Mouse (Mus musculus) megakaryocyte, embryonic 14.5 days (primary cell): ENCODE results near the gene Uchl5. TPM values are rescaled to one million over a fixed set of nuclear protein-coding genes. Genes with fewer than 3 reads are reported as not detected.
A peak's percentile ranks its signal among the peaks of the same experiment; 100 is the strongest.

Experiments
- H3K27me3 ChIP-seq: replicated peaks from 2 replicates; pipeline ENCODE3; 2012; ENCODE audit warnings: inconsistent platforms
- H3K36me3 ChIP-seq: replicated peaks from 2 replicates; pipeline ENCODE3; 2012; ENCODE audit warnings: low read length, inconsistent platforms, mixed read lengths
- H3K4me1 ChIP-seq: 2 replicates; pipeline ENCODE4 v1.6.1; 2012; ENCODE audit warnings: inconsistent platforms
- H3K4me3 ChIP-seq: replicated peaks from 2 replicates; pipeline ENCODE3; 2012; ENCODE audit warnings: moderate library complexity, mild to moderate bottlenecking, inconsistent platforms
- H3K9me3 ChIP-seq: 2 replicates; pipeline ENCODE4 v1.6.1; 2012; ENCODE audit warnings: inconsistent platforms
- FLI1 ChIP-seq: IDR thresholded peaks from 2 replicates; pipeline ENCODE4 v1.6.1; 2012; ENCODE audit warnings: low read length, inconsistent platforms, mixed read lengths
- GATA1 ChIP-seq: IDR thresholded peaks from 3 replicates; pipeline ENCODE4 v1.6.1; 2012; ENCODE audit warnings: mixed read lengths, low read length, inconsistent platforms, borderline replicate concordance
- polyA plus RNA-seq: library from polyadenylated mRNA; stranded (reverse); fragments of >175 nt; gene quantifications from 2 replicates; pipeline ENCODE4 v1.2.3, GENCODE M21; 2012; ENCODE audit warnings: low replicate concordance; ENCODE audit not compliant: insufficient read depth

The Uchl5 gene
- polyA plus RNA-seq, 1 experiment, result 79.3 TPM

- Histone ChIP-seq H3K36me3 (peaks cover 58% of the 10 kb centered on the region), H3K9me3 (no peaks in the 10 kb centered on the region), H3K27me3 (no peaks in the 10 kb centered on the region), H3K4me1 (peaks cover 14% of the 10 kb centered on the region), H3K4me3 (no peak overlapping the region)
- TF ChIP-seq GATA1 (no peak), FLI1 (no peak)
These were observed 34.9 kb upstream of the Uchl5 start for GRCm38 (mm10) chr1:143742186-143742585.

DNA sequence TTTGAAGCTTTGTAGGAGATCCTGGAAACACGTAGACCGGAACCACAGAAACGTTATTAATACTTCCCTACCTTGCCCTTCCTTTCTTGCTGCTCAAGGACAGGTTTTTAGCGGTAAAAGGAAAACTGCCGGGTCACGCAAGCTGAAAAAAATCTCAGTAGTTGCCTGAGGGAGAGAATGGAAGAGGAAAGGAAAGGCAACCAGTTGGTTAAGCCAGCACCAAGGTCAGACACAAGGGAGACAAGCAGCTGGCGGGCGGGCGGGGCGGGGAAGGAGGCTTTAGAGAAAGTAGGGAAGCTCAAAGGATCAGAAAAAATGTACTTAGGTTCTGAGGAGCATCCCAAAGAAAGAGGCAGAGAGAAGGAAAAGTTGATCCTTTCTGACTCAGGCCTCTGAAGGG, 31.2 kb upstream of the Uchl5 start:
- Histone ChIP-seq H3K9me3 (no peaks in the 10 kb centered on the region), H3K36me3 (peaks cover 82% of the 10 kb centered on the region), H3K4me3 (no peak overlapping the region), H3K27me3 (no peaks in the 10 kb centered on the region), H3K4me1 (peaks cover 14% of the 10 kb centered on the region)
- TF ChIP-seq FLI1 (no peak), GATA1 (no peak)

DNA sequence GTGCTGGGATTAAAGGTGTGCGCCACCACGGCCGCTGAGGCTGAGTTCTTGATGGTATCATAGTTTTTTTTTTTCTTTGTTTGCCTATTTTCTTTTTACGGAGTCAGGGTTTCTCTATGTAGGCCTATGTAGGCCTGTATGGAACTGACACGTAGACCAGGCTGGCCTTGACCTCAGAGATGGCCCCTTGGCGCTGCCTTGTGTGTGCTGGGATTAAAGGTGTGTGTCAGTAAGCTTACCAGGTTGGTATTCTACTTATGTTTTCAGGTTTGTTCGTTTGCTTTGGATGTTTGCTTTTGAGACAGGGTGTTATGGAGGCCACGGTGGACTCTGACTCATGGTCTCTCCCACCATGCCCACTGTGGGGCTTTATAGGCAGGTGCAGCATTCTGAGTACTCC, 14.9 kb upstream of the Uchl5 start:
- no peaks in the 10 kb centered on the region for H3K9me3 ChIP-seq
- no peaks in the 10 kb centered on the region for H3K27me3 ChIP-seq
- H3K4me3 ChIP-seq, result no peak overlapping the region
- TF ChIP-seq FLI1 (no peak), GATA1 (no peak)
- H3K4me1 ChIP-seq, result peaks cover 18% of the 10 kb centered on the region
- peaks cover 96% of the 10 kb centered on the region for H3K36me3 ChIP-seq

DNA sequence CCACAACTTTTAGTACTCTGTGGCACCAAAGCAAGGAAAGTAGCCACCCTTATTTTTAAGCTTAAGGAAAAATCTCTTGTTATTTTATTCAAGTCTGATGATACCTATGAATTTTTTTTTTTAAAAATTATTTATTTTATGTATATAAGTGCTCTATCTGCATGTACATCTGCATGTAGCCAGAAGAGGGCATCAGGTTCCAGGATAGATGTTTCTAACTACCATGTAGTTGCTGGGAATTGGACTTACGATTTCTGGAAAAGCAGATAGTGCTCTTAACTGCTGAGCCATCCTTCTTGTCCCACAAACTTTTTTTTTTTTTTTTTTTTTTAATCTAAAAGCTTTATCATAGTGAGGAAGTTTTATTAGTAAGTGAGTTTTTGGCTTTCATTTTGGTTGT, 12.6 kb upstream of the Uchl5 start:
- TF ChIP-seq GATA1, result no peak
- no peaks in the 10 kb centered on the region for H3K27me3 ChIP-seq
- peaks cover 33% of the 10 kb centered on the region for H3K4me1 ChIP-seq
- no peak overlapping the region for H3K4me3 ChIP-seq
- H3K36me3 ChIP-seq, result peaks cover 94% of the 10 kb centered on the region
- no peaks in the 10 kb centered on the region for H3K9me3 ChIP-seq

DNA sequence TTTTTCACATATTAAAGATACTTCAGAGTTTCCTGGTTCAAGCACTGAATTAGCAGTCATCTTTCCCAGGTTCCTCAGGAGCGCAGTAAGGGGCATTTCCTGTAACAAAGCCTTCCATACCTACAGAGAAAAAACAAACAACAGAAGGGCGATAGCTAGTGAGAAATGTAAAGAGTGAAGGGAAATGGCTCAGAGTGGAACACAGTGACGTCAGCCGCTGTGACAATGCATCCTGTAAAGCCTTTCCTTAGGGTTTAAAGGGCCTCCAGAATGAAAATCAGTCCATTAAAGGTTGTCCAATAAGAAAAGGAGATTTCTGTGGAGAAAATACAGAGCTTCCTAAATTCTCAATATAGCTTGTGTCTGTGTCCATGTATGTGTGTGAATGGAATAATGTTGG, 11.3 kb upstream of the Uchl5 start:
- peaks cover 46% of the 10 kb centered on the region for H3K4me1 ChIP-seq
- TF ChIP-seq GATA1, result no peak
- TF ChIP-seq FLI1, result no peak

DNA sequence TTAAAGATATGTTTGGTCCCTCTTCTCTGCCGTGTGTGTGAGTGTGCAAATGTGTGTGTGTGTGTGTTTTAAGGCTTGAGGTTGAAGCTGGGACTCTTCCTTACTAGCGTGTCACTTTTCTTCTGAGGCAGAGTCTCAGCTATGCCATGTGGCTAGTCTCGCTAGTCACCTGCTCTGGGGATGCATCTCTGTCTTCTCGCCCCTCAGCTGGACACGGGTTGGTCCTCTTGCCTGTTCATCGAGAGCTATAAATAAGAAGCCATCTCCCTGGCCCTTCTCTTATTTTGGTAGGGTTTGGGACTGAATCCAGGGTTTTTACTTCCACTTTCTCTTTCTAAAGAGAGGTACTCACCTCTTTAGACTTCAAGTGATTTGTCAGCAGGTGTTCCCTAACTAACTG, 10.8 kb upstream of the Uchl5 start:
- no peak overlapping the region for H3K4me3 ChIP-seq
- H3K27me3 ChIP-seq, result no peaks in the 10 kb centered on the region
- H3K4me1 ChIP-seq, result peaks cover 47% of the 10 kb centered on the region
- no peaks in the 10 kb centered on the region for H3K9me3 ChIP-seq
- peaks cover 92% of the 10 kb centered on the region for H3K36me3 ChIP-seq
- TF ChIP-seq GATA1 (no peak), FLI1 (no peak)

More for the DNA sequence above, 11.3 kb upstream of the Uchl5 start:
- Histone ChIP-seq H3K4me3 (no peak overlapping the region), H3K36me3 (peaks cover 94% of the 10 kb centered on the region), H3K9me3 (no peaks in the 10 kb centered on the region), H3K27me3 (no peaks in the 10 kb centered on the region)

DNA sequence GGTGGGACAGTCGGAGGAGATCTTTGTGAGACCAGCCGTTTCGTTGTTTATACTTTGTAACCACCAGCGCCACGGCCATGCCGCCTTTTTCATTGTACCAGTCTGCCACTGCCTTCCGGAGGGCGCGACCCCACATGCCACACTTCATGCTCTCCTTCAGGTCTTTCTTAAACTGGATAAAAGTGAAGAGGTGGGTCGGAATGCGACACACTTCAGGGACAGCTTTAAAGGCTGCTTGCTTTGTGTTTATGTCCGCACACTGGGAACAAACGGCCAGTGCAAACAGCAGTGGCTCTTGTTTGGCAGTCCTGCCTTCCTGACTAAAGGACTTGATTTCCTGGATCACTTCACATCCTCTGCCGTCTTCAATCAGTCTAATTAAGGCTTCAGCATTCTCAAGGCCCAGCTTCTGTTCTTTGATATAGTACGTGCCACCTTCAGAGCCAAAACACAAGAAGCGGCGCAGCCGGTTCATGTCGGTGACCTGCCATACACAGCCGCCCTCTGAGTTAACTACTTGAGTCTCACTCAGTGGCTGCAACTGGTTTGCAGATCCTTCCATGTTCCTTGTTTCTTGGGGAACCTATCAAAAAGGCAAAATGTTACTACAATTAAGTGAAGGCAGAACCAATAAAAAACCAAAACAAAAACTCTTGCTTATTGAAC, 6.5 kb upstream of the Uchl5 start:
- no peak overlapping the region for H3K4me3 ChIP-seq
- H3K36me3 ChIP-seq, result peaks cover 75% of the 10 kb centered on the region
- H3K9me3 ChIP-seq, result no peaks in the 10 kb centered on the region
- H3K27me3 ChIP-seq, result no peaks in the 10 kb centered on the region
- peaks cover 85% of the 10 kb centered on the region for H3K4me1 ChIP-seq
- TF ChIP-seq GATA1, result no peak

GRCm38 (mm10) chr1:143773082-143773481, 4.0 kb upstream of the Uchl5 start:
- H3K4me3 ChIP-seq, result peak overlapping the region; percentile 76
- H3K27me3 ChIP-seq, result no peaks in the 10 kb centered on the region
- H3K36me3 ChIP-seq, result peaks cover 50% of the 10 kb centered on the region
- H3K4me1 ChIP-seq, result peaks cover 63% of the 10 kb centered on the region
- H3K9me3 ChIP-seq, result no peaks in the 10 kb centered on the region
- TF ChIP-seq FLI1, result no peak
- TF ChIP-seq GATA1, result no peak

- H3K9me3 ChIP-seq, result no peaks in the 10 kb centered on the region
- no peak; the same call in 2 of the 3 replicates for TF ChIP-seq GATA1
- H3K4me3 ChIP-seq, result peak overlapping the region; percentile 94
- peaks cover 64% of the 10 kb centered on the region for H3K4me1 ChIP-seq
- no peaks in the 10 kb centered on the region for H3K27me3 ChIP-seq
- peaks cover 43% of the 10 kb centered on the region for H3K36me3 ChIP-seq
These were observed 3.2 kb upstream of the Uchl5 start for GRCm38 (mm10) chr1:143773909-143774308.

DNA sequence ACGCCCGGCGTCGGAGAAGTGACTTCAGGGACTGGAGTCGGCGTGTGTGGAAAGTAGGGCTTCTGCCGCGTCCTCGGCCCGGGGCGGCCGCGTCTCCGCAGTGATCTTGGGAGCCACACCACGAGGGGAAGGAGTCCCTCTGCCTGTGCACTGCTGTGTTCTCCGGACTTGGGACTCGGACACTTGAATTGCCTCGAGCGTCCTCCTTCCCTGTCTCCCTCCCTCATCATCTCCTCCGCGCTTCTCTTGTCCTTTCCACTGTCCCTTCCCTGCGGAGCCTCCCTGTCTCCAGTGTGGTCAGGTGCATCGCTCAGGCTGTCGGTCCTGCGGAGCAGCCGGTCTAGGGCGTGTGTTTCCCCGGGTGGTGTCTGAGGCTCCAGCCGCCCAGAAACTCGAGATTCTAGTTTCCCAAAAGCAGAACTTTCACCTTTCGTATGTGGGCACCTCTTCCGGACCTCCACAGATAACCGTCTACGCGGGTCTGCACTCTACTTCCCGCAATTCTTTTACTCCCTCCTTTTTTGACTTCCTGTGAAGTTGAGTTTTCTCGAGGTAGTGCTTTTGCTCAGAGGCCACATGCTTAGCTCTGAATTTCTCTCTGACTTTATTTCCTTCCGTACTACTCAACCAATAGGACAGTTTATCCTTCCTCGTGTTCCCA, 616 bp downstream of the Uchl5 start:
- Histone ChIP-seq H3K9me3 (no peaks in the 10 kb centered on the region), H3K27me3 (no peaks in the 10 kb centered on the region), H3K4me3 (peak overlapping the region; percentile 94), H3K4me1 (peaks cover 40% of the 10 kb centered on the region), H3K36me3 (peaks cover 28% of the 10 kb centered on the region)
- no peak for TF ChIP-seq GATA1
- no peak for TF ChIP-seq FLI1
